Mouse (Mus musculus) kidney, embryonic 15.5 days (tissue): ENCODE measurements around the gene C1s2. TPM values are rescaled to one million over a fixed set of nuclear protein-coding genes. Genes with fewer than 3 reads are reported as not detected.
"Not testable (repeated sequence)": the region's sequence is repeated elsewhere in the genome, so short reads cannot be mapped to it uniquely, and the experiment has no call there.

Experiments used
- ATAC-seq: fragments of 200-750 bp; cut with Nextera tagmentation; replicated peaks from 2 replicates; pipeline ENCODE4 v1.8.0; 2017; ENCODE audit warnings: moderate TSS enrichment; ENCODE audit not compliant: low FRiP score
- H3K27ac ChIP-seq: fragments of 300-500 bp; sonication (generic); 2 replicates; pipeline ENCODE4 v1.5.1; 2015; ENCODE audit warnings: mild to moderate bottlenecking, inconsistent platforms
- H3K27me3 ChIP-seq: fragments of 300-500 bp; sonication (generic); 2 replicates; pipeline ENCODE4 v1.6.1; 2015; ENCODE audit warnings: inconsistent platforms
- H3K36me3 ChIP-seq: fragments of 300-500 bp; sonication (generic); 2 replicates; pipeline ENCODE4 v1.6.1; 2015; ENCODE audit warnings: inconsistent platforms
- H3K4me1 ChIP-seq: fragments of 300-500 bp; sonication (generic); 2 replicates; pipeline ENCODE4 v1.6.1; 2015; ENCODE audit warnings: inconsistent platforms
- H3K4me2 ChIP-seq: fragments of 300-500 bp; sonication (generic); 2 replicates; pipeline ENCODE4 v1.6.1; 2015; ENCODE audit warnings: moderate library complexity, mild to moderate bottlenecking, inconsistent platforms
- H3K4me3 ChIP-seq: fragments of 300-500 bp; sonication (generic); replicated peaks from 2 replicates; pipeline ENCODE4 v1.5.1; 2015; ENCODE audit warnings: mild to moderate bottlenecking, inconsistent platforms
- H3K9ac ChIP-seq: fragments of 300-500 bp; sonication (generic); 2 replicates; pipeline ENCODE4 v1.6.1; 2015; ENCODE audit warnings: mild to moderate bottlenecking, inconsistent platforms
- H3K9me3 ChIP-seq: fragments of 300-500 bp; sonication (generic); replicated peaks from 2 replicates; pipeline ENCODE4 v1.6.1; 2016; ENCODE audit warnings: inconsistent platforms
- WGBS: fragments of 180-500 bp; shearing (Covaris S2); methylation state at CpG from one replicate; pipeline ENCODE4 v1.1.7; 2015; ENCODE audit warnings: mixed read lengths; 5-methylcytosine and 5-hydroxymethylcytosine counted together
- polyA plus RNA-seq: library from polyadenylated mRNA; unstranded; fragments of >200 nt; fragmentation: Nextera tagmentation; extraction: Ambion mirVana; gene quantifications from 2 replicates; pipeline ENCODE4 v1.2.1, GENCODE M21; 2015

The C1s2 gene
- polyA plus RNA-seq, 1 experiment from 2014 or later = 0.16 TPM

DNA sequence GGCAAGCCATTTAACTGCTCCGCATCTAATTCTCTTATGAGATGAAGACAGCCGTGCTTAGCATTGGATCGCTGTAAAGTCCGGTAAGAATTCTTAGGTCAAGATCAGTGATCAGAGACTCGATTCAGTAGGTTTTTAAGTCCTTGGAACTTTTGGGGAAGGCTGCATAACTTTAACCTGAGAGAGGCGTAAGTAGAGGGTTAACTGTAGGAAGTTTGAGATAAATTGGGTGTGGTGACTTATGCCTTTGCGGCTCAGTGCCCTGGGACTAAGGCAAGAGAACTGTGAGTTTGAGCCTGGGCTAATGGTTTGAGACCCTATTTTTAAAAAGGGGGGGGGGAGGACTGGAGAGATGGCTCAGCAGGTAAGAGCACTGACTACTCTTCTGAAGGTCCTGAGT lies 28.4 kb upstream of the C1s2 start:
- Histone ChIP-seq H3K4me1 (peaks cover 17% of the 10 kb centered on the region), H3K27ac (no peak overlapping the region), H3K9ac (no peak overlapping the region), H3K27me3 (no peaks in the 10 kb centered on the region), H3K9me3 (no peaks in the 10 kb centered on the region), H3K36me3 (no peaks in the 10 kb centered on the region), H3K4me3 (peak overlapping the region; percentile 59), H3K4me2 (peak overlapping the region; percentile 66)
- WGBS = 75% methylated on average over 7 of the region's 7 CpGs
- no peak for ATAC-seq

DNA sequence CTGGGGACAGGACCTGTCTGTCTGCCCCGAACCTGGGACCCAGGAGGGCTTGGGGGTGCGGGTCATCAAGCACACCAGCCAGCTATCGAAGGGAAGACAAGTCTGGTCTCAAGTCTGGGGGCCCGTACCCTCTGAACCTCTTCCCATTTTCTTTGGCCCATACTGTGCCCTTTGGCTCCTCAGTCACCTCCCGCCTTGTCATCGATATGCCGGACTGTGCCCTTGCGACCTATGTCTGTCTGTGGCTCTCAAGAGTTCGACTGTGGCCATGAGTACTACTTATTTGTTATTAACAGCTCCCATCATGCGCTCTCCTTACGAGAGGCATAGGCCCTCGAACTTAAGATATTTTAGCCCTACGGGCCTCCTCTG lies 27.5 kb upstream of the C1s2 start:
- Histone ChIP-seq H3K9me3 (no peaks in the 10 kb centered on the region), H3K27me3 (no peaks in the 10 kb centered on the region), H3K4me3 (peak overlapping the region; percentile 59), H3K36me3 (no peaks in the 10 kb centered on the region), H3K4me1 (peaks cover 17% of the 10 kb centered on the region), H3K27ac (peak overlapping the region; percentile 76), H3K9ac (peak overlapping the region; percentile 48), H3K4me2 (peak overlapping the region; percentile 66)
- 14% methylated on average over 13 of the region's 13 CpGs for WGBS
- no peak for ATAC-seq

DNA sequence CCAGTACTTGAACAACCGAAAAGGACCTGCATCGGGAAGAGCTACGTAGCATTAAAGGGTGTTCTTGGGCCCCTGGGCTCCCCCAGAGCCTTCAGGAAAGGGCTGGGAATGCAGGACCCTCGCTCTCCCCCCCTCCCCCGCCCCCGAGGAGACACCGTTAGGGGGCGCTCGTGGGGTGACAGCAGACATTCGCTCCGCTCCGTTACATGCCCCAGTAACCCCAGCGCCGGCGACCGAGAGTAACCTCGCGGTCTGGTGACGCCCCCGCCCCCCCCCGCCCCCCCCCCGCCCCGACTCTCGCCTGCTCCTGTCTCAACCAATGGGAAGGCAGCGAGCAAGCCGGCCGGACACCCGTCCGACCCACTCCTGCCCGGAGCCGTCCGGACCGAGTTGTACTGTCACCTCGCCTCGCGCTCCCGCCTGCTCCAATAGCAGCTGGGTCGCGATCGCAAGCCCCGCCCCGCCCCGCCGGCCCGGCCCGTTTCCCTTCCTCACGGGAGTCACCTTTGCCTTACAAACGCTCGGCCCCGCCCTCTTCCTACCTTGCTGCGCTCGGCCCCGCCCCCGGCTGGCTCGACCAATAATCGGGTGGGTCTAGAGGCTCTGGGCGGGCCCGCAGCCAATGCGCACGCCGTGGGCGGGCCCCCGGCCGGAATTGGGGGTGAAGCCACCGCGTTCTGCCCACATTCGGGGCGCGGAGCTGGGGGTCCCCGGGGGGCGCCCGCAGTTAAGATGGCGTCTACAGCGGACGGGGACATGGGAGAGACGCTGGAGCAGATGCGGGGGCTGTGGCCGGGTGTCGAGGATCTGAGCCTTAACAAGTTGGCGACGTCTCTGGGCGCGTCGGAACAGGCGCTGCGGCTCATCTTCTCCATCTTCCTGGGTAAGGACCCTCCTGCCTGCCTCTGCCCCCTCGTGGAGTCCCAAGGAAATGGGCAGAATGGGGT lies 26.9 kb upstream of the C1s2 start, which contains the start of gene Lpcat3:
Lpcat3 (plus strand) TSS at position 551 of the 947 bp plus-strand sequence.
- Histone ChIP-seq H3K27me3 (no peaks in the 10 kb centered on the region), H3K9me3 (no peaks in the 10 kb centered on the region), H3K4me1 (peaks cover 17% of the 10 kb centered on the region), H3K4me3 (peak within 1 kb of the TSS; percentile 59), H3K4me2 (peak within 1 kb of the TSS; percentile 66), H3K36me3 (no peaks in the 10 kb centered on the region), H3K27ac (peak within 1 kb of the TSS; percentile 76), H3K9ac (peak within 1 kb of the TSS; percentile 48)
- WGBS = under 1% methylated on average over 57 of the region's 87 CpGs
- ATAC-seq = peak; percentile 98

DNA sequence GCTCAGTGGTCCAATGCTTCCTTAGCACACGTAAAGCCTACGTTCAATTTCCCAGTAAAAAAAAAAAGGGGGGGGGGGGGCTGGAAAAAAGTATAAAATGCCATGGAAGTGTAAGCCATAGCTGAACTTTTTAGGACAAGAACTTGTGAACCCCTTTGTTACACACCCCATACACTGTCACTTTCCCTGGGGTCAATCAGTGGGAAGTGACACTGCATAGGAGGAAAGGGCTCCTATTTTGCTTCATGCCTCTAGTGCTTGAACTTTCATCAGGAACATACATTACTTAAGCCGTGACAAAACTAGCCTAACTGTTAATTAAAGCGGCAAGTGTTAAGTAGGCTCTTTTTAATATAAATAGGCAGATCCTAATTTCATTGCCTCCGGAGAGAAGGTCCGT lies 26.1 kb upstream of the C1s2 start:
- 29% methylated on average over 6 of the region's 6 CpGs for WGBS
- Histone ChIP-seq H3K27ac (peak overlapping the region; percentile 76), H3K36me3 (no peaks in the 10 kb centered on the region), H3K4me3 (peak overlapping the region; percentile 59), H3K4me1 (peaks cover 17% of the 10 kb centered on the region), H3K4me2 (peak overlapping the region; percentile 66), H3K9ac (peak overlapping the region; percentile 48), H3K9me3 (no peaks in the 10 kb centered on the region), H3K27me3 (no peaks in the 10 kb centered on the region)
- ATAC-seq = no peak

DNA sequence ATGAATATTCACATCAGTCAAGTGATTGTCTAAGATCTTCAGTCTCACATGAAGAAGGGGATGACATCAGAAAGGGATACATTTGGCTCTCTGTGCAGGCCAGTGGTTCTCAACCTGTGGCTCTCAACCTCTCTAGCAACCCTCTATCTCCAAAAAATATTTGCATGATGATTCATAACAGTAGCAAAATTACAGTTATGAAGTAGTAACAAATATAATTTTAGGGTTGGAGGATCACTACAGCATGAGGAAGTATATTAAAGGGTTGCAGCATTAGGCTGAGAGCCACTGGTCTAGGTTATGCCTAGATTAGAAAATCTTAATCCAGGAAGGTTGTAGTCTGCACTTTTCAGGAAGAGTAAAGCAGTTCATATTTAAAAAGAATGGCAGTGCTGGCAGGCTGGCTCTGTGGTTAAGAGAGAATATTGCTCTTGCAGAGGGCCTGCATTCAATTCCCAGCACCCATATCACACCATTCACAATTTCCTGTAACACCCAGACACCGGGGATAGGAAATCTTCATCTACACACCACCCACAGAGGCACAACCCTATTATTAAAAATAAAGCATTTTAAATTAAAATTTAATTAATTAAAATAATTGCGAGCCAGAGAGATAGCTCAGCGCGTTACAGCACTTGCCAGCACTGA lies 25.4 kb upstream of the C1s2 start:
- H3K4me1 ChIP-seq = peaks cover 17% of the 10 kb centered on the region
- H3K9me3 ChIP-seq = no peaks in the 10 kb centered on the region
- H3K27ac ChIP-seq = no peak overlapping the region
- no peak overlapping the region for H3K9ac ChIP-seq
- H3K36me3 ChIP-seq = no peaks in the 10 kb centered on the region
- 96% methylated on average over 4 of the region's 4 CpGs for WGBS
- ATAC-seq = no peak
- H3K27me3 ChIP-seq = no peaks in the 10 kb centered on the region
- H3K4me3 ChIP-seq = no peak overlapping the region
- no peak overlapping the region for H3K4me2 ChIP-seq

DNA sequence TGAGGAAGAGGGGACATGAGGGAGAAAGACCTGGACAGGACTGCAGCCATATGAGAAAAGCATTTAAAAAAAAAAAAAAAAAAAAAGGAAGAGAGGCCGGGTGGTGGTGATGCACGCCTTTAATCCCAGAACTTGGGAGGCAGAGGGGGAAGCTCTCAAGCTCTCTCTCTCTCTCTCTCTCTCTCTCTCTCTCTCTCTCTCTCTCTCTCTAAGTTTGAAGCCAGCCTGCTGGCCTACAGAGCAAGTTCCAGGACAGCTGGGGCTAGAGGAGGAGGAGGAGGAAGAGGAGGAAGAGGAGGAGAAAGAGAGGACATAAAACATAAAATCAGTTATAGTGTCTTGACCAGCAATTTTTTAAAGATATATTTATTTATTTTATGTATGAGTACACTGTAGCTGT lies 22.2 kb upstream of the C1s2 start:
- no peak overlapping the region for H3K4me2 ChIP-seq
- 0 out of 2 replicates have a peak, but pooled peaks cover 4% of the 10 kb centered on the region for H3K9me3 ChIP-seq
- H3K4me3 ChIP-seq = no peak overlapping the region
- H3K36me3 ChIP-seq = no peaks in the 10 kb centered on the region
- no peak overlapping the region for H3K27ac ChIP-seq
- H3K27me3 ChIP-seq = no peaks in the 10 kb centered on the region
- H3K9ac ChIP-seq = no peak overlapping the region
- no peak for ATAC-seq
- peaks cover 9% of the 10 kb centered on the region for H3K4me1 ChIP-seq
- WGBS = 69% methylated on average over 2 of the region's 2 CpGs

DNA sequence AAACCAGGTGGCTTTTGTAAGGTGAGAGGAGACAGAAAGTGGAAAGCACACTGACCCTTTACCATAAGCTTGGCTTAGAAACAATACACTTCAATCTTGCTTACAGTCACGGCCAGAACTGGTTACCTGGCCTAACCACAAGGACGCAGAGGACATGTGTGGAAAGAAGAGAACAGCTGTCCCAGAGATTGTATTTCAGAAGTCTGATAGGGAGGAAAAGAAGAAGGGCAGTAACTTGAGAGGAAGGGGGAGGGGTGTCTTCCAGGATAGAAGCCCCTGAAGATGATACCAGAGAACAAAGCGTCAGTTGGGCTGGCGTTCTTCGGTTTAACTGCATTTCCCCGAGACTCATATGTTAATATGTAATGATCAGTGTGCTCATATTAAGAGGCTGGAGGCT lies 20.0 kb upstream of the C1s2 start:
- Histone ChIP-seq H3K36me3 (no peaks in the 10 kb centered on the region), H3K9ac (no peak overlapping the region), H3K4me3 (no peak overlapping the region), H3K27me3 (no peaks in the 10 kb centered on the region), H3K4me1 (peaks cover 4% of the 10 kb centered on the region; the same call in 1 of the 2 replicates), H3K4me2 (no peak overlapping the region), H3K27ac (peak overlapping the region; percentile 73; the same call in 1 of the 2 replicates), H3K9me3 (0 out of 2 replicates have a peak, but pooled peaks cover 9% of the 10 kb centered on the region)
- WGBS = 26% methylated on average over 6 of the region's 6 CpGs
- ATAC-seq = 0 out of 2 replicates have a peak, but pooled peaks have one; percentile 42

DNA sequence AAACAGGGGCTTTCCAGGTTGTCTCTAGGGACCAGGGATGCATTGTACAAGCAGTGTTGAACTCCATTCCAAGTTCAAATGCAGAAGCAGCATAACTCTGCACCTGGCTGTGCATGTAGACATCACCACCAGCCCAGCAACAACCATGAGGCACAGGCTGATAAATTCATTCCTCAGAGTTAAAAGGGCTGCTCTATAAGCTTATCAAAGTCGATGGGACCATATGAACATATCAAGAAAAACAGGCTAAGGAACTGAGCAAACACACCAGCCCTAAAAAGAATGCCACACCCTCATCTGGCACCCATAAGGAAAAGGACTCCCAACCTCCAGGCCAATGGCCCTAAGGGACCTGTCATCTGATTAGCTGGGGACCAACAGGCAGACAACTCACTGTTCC lies 10.5 kb upstream of the C1s2 start:
- no peaks in the 10 kb centered on the region for H3K36me3 ChIP-seq
- no peak overlapping the region for H3K4me3 ChIP-seq
- no peaks in the 10 kb centered on the region for H3K4me1 ChIP-seq
- ATAC-seq = no peak
- H3K4me2 ChIP-seq = no peak overlapping the region
- H3K9ac ChIP-seq = no peak overlapping the region
- H3K9me3 ChIP-seq = no peaks in the 10 kb centered on the region
- 63% methylated on average over 1 of the region's 1 CpGs for WGBS
- no peak overlapping the region for H3K27ac ChIP-seq
- no peaks in the 10 kb centered on the region for H3K27me3 ChIP-seq

DNA sequence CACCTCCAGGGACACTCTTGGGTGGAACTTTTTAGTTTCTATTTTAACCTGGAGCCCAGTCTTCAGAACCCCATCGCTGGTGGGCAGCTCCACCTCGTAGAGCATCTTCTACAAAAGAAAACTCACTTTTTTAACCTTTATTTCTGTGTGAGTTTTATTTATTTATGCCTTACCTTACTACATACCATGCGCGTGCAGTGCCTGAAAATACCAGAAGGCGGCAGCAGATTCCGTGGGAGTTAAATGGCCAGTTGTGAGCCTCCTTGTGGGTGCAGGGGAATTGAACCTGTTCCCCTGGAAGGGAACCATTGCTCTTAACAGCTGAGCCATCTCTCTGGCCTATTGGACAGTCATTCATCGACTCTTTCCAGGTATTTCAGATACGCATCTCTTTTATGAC lies 5.1 kb upstream of the C1s2 start:
- Histone ChIP-seq H3K27me3 (no peaks in the 10 kb centered on the region), H3K9me3 (no peaks in the 10 kb centered on the region), H3K4me2 (no peak overlapping the region), H3K9ac (no peak overlapping the region), H3K4me3 (no peak overlapping the region), H3K36me3 (no peaks in the 10 kb centered on the region), H3K4me1 (no peaks in the 10 kb centered on the region), H3K27ac (no peak overlapping the region)
- 38% methylated on average over 8 of the region's 8 CpGs for WGBS
- no peak for ATAC-seq

DNA sequence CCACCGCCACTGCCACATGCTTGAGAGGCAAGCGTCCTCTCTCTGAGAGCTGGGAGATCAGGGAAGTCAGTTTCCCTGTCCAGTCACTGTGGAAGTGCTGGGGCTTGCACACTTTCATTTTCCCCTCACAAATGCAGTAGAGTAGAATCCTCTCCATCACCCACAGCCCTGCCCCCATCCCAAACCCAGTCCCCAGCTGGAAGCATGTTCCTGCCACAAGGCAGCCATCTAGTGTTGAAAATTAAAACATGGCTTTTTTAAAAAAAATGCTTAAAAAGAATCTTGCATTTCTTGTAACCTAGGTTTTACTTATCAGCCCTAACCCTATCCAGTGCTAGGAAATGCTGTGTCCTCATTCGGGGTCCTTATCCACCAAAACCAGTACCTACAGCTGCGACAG lies 4.2 kb upstream of the C1s2 start:
- Histone ChIP-seq H3K4me2 (no peak overlapping the region), H3K36me3 (no peaks in the 10 kb centered on the region), H3K9ac (no peak overlapping the region), H3K4me3 (no peak overlapping the region), H3K27ac (no peak overlapping the region), H3K9me3 (no peaks in the 10 kb centered on the region), H3K27me3 (no peaks in the 10 kb centered on the region), H3K4me1 (no peaks in the 10 kb centered on the region)
- 89% methylated on average over 4 of the region's 4 CpGs for WGBS
- ATAC-seq = no peak

DNA sequence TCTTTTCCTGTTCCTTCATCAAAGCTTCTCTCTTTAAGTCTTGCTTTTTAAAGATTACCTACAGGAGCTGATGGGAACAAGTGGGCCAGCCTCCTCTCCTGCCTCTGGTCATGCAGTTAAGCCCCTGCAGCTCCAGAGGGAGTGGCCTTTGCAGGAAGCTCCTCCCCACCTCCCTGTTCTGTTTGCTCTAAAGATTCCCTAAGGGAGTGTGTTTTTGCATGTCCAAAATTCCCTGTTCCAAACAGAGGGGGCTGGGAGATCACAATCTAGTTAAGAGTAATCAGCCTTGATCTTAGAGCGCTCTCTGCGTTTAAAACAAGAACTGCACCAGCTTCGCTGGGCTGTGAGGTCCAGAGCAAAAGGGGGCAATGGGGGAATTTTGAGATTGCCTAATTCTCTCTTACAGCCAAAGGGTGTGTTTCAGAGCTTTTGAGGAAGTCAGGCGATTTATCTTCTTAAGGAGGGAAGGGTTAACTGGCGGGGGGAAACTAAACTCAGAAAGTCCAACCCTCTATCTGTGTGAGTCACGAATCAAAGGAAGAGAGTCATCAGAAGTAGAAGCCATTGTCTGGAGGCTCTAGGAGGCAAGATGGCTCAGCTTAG lies 1.1 kb upstream of the C1s2 start:
- 32% methylated on average over 6 of the region's 6 CpGs for WGBS
- not testable (repeated sequence) for H3K9me3 ChIP-seq, H3K4me2 ChIP-seq, H3K36me3 ChIP-seq, H3K27ac ChIP-seq, H3K4me1 ChIP-seq, H3K4me3 ChIP-seq, H3K27me3 ChIP-seq, H3K9ac ChIP-seq
- peak; percentile 87 for ATAC-seq

DNA sequence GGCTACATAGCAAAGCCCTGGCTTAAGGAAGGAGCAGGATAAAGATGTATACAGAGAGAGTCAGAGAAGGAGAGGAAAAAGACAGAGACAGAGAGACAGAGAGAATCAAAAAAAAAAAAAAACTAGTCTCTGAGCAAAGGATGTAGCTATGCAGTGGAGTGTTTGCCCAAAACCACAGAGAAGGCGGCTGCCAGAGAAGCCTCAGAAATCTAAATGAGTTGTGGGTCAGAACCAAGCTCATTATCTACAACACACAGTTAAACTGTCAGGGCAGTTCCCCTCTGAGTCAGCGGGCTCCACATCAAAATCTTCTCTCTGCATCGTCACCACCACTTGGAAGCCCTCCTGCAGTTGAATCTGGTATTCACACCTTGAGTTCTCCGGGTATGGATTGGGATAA lies 5.1 kb downstream of the C1s2 start:
- no peaks in the 10 kb centered on the region for H3K9me3 ChIP-seq
- WGBS = 82% methylated on average over 4 of the region's 4 CpGs
- H3K4me1 ChIP-seq = no peaks in the 10 kb centered on the region
- no peak overlapping the region for H3K4me3 ChIP-seq
- H3K36me3 ChIP-seq = no peaks in the 10 kb centered on the region
- no peaks in the 10 kb centered on the region for H3K27me3 ChIP-seq
- H3K27ac ChIP-seq = no peak overlapping the region
- H3K9ac ChIP-seq = no peak overlapping the region
- H3K4me2 ChIP-seq = no peak overlapping the region
- no peak for ATAC-seq
